Mouse (Mus musculus) olfactory bulb, adult 2 months (tissue): ENCODE data around the gene Ifrd2.

Source experiments
- CTCF ChIP-seq: fragments of 200-500 bp; IDR thresholded peaks from 2 replicates; pipeline ENCODE4 v1.5.1; 2012; ENCODE audit warnings: low read depth, mild to moderate bottlenecking, low read length, moderate library complexity; ENCODE audit not compliant: insufficient read depth
- POLR2A ChIP-seq: fragments of 200-500 bp; IDR thresholded peaks from 2 replicates; pipeline ENCODE4 v1.6.1; 2012; ENCODE audit warnings: mild to moderate bottlenecking, low read depth, low read length, moderate library complexity; ENCODE audit not compliant: insufficient read depth

DNA sequence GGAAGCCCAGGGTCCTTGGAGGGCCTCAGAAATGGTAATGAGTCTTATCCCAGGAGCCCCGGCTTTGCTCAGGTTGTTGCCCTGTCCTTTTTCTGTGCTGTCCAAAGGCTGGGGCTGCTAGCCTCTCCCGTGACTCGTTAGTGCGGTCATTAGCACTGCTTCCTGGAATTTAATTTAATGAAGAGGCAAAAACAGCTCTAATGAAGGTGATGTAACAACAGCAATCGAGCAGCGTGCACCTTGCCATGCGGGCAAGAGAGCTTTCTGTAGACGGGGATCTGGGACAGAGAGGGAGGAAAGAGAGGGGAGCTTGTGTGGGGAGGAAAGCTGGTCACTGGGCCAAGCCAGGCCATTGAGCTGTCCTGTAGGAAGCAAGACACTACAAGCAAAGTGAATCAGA is 54.2 kb downstream of the Ifrd2 start:
- TF ChIP-seq POLR2A (no peak), CTCF (no peak)
